Mouse (Mus musculus): ENCODE data around the gene Atp6v0d1.

Atp6v0d1 gene

GRCm38 (mm10) chr8:105475742-105476141, 90.1 kb downstream of the Atp6v0d1 start:
- in situ Hi-C loops (cut with MboI, MseI): no loop called here

- in situ Hi-C loops (cut with MboI, MseI): no loop called here
Measured at GRCm38 (mm10) chr8:105475254-105475653, 90.6 kb downstream of the Atp6v0d1 start.

GRCm38 (mm10) chr8:105474680-105475079, 91.2 kb downstream of the Atp6v0d1 start:
- in situ Hi-C loops (cut with MboI, MseI): no loop called here

All from T-helper 2 cell (primary cell).